Mouse (Mus musculus) stomach, postnatal 0 days (tissue): Measurements from ENCODE around the gene Epo. TPM values are rescaled to one million over a fixed set of nuclear protein-coding genes. Genes with fewer than 3 reads are reported as not detected.
A peak's percentile ranks its signal among the peaks of the same experiment; 100 is the strongest.

Experiments used
- ATAC-seq: fragments of 200-750 bp; cut with Nextera tagmentation; 2 replicates; pipeline ENCODE4 v1.8.0; 2017; ENCODE audit not compliant: low FRiP score, low TSS enrichment
- DNase-seq: peaks from one replicate; pipeline ENCODE4 v3.0.0-alpha.2; 2016; ENCODE audit warnings: low spot score
- H3K27ac ChIP-seq: fragments of 300-500 bp; sonication (generic); replicated peaks from 2 replicates; pipeline ENCODE4 v1.5.1; 2014; ENCODE audit warnings: mild to moderate bottlenecking, control low read depth
- H3K27me3 ChIP-seq: fragments of 300-500 bp; sonication (generic); 2 replicates; pipeline ENCODE4 v1.6.1; 2014; ENCODE audit warnings: low read length; ENCODE audit not compliant: control insufficient read depth, insufficient read depth
- H3K36me3 ChIP-seq: fragments of 300-500 bp; sonication (generic); 2 replicates; pipeline ENCODE4 v1.6.1; 2014; ENCODE audit warnings: low read length, mixed read lengths; ENCODE audit not compliant: control insufficient read depth, insufficient read depth
- H3K4me1 ChIP-seq: fragments of 300-500 bp; sonication (generic); replicated peaks from 2 replicates; pipeline ENCODE4 v1.6.1; 2014; ENCODE audit warnings: antibody characterized with exemption; ENCODE audit not compliant: control insufficient read depth, insufficient read depth
- H3K4me2 ChIP-seq: fragments of 300-500 bp; sonication (generic); replicated peaks from 2 replicates; pipeline ENCODE4 v1.6.1; 2014; ENCODE audit warnings: low read depth, mild to moderate bottlenecking, control low read depth, moderate library complexity
- H3K4me3 ChIP-seq: fragments of 300-500 bp; sonication (generic); 2 replicates; pipeline ENCODE4 v1.5.1; 2014; ENCODE audit warnings: low read depth, low read length, control low read depth
- H3K9ac ChIP-seq: fragments of 300-500 bp; sonication (generic); 2 replicates; pipeline ENCODE4 v1.6.1; 2014; ENCODE audit warnings: mild to moderate bottlenecking, low read length, control low read depth, mixed read lengths
- H3K9me3 ChIP-seq: fragments of 300-500 bp; sonication (generic); 2 replicates; pipeline ENCODE4 v1.6.1; 2016; ENCODE audit warnings: low read length; ENCODE audit not compliant: control insufficient read depth
- CTCF ChIP-seq: IDR thresholded peaks from 2 replicates; pipeline ENCODE4 v1.5.1; 2016; ENCODE audit warnings: antibody characterized with exemption, low read depth, mild to moderate bottlenecking, moderate library complexity
- EP300 ChIP-seq: optimal IDR thresholded peaks from 2 replicates; pipeline ENCODE3; 2016; ENCODE audit warnings: antibody characterized with exemption
- WGBS: fragments of 180-500 bp; shearing (Covaris S2); extraction: QIAGEN DNeasy Blood & Tissue Kit; methylation state at CpG from one replicate; pipeline ENCODE4 v1.1.7; 2014; 5-methylcytosine and 5-hydroxymethylcytosine counted together
- polyA plus RNA-seq: library from polyadenylated mRNA; unstranded; fragments of >200 nt; fragmentation: Nextera tagmentation; extraction: Ambion mirVana; gene quantifications from 2 replicates; pipeline ENCODE4 v1.2.1, GENCODE M21; 2015

Gene Epo
- polyA plus RNA-seq, 1 experiment from 2014 or later: not detected

- Histone ChIP-seq H3K4me2 (no peak overlapping the region), H3K4me1 (no peaks in the 10 kb centered on the region), H3K9ac (no peak overlapping the region), H3K36me3 (no peaks in the 10 kb centered on the region), H3K27ac (0 out of 2 replicates have a peak overlapping the region, but pooled peaks have one; percentile 18), H3K9me3 (no peaks in the 10 kb centered on the region), H3K27me3 (no peaks in the 10 kb centered on the region), H3K4me3 (no peak overlapping the region)
- ATAC-seq: peak; percentile 70
- peak; percentile 46 for DNase-seq
- WGBS: 48% methylated on average over 5 of the region's 5 CpGs
- TF ChIP-seq CTCF: no peak
- TF ChIP-seq EP300: no peak
Observed at GRCm38 (mm10) chr5:137472252-137472904, 60.7 kb downstream of the Epo start.

- DNase-seq (no peak), ATAC-seq (no peak)
- WGBS: 92% methylated on average over 6 of the region's 6 CpGs
- TF ChIP-seq EP300: no peak
- TF ChIP-seq CTCF: no peak
- H3K4me1 ChIP-seq: no peaks in the 10 kb centered on the region
- H3K27ac ChIP-seq: no peak overlapping the region
- H3K27me3 ChIP-seq: no peaks in the 10 kb centered on the region
- H3K4me2 ChIP-seq: no peak overlapping the region
- no peak overlapping the region for H3K9ac ChIP-seq
- H3K4me3 ChIP-seq: no peak overlapping the region
- no peaks in the 10 kb centered on the region for H3K9me3 ChIP-seq
- no peaks in the 10 kb centered on the region for H3K36me3 ChIP-seq
Observed at GRCm38 (mm10) chr5:137466946-137467345, 66.1 kb downstream of the Epo start.

- 38% methylated on average over 3 of the region's 3 CpGs for WGBS
- no peak overlapping the region for H3K4me2 ChIP-seq
- H3K27me3 ChIP-seq: no peaks in the 10 kb centered on the region
- H3K9me3 ChIP-seq: no peaks in the 10 kb centered on the region
- H3K36me3 ChIP-seq: no peaks in the 10 kb centered on the region
- no peaks in the 10 kb centered on the region for H3K4me1 ChIP-seq
- H3K9ac ChIP-seq: no peak overlapping the region
- ATAC-seq: no peak
- TF ChIP-seq CTCF: peak; percentile 69
- no peak for TF ChIP-seq EP300
- no peak for DNase-seq
- no peak overlapping the region for H3K27ac ChIP-seq
- no peak overlapping the region for H3K4me3 ChIP-seq
Observed at GRCm38 (mm10) chr5:137465049-137465448, 68.0 kb downstream of the Epo start.

GRCm38 (mm10) chr5:137455866-137456591 lies 77.0 kb downstream of the Epo start:
- Histone ChIP-seq H3K4me2 (no peak overlapping the region), H3K4me1 (no peaks in the 10 kb centered on the region), H3K9me3 (no peaks in the 10 kb centered on the region), H3K27ac (no peak overlapping the region), H3K4me3 (no peak overlapping the region), H3K36me3 (no peaks in the 10 kb centered on the region), H3K9ac (no peak overlapping the region), H3K27me3 (no peaks in the 10 kb centered on the region)
- ATAC-seq: peak; percentile 95
- 40% methylated on average over 7 of the region's 7 CpGs for WGBS
- DNase-seq: peak; percentile 79
- TF ChIP-seq CTCF (peak; percentile 60), EP300 (no peak)

- DNase-seq (no peak), ATAC-seq (no peak)
- H3K9me3 ChIP-seq: no peaks in the 10 kb centered on the region
- WGBS: 72% methylated on average over 6 of the region's 6 CpGs
- no peak overlapping the region for H3K27ac ChIP-seq
- no peak for TF ChIP-seq EP300
- TF ChIP-seq CTCF: no peak
- H3K4me3 ChIP-seq: no peak overlapping the region
- H3K9ac ChIP-seq: no peak overlapping the region
- no peaks in the 10 kb centered on the region for H3K36me3 ChIP-seq
- H3K4me2 ChIP-seq: no peak overlapping the region
- H3K27me3 ChIP-seq: no peaks in the 10 kb centered on the region
- H3K4me1 ChIP-seq: no peaks in the 10 kb centered on the region
Observed at GRCm38 (mm10) chr5:137455206-137455605, 77.8 kb downstream of the Epo start.

- TF ChIP-seq CTCF: no peak
- TF ChIP-seq EP300: no peak
- no peaks in the 10 kb centered on the region for H3K9me3 ChIP-seq
- no peak overlapping the region for H3K4me2 ChIP-seq
- no peak for DNase-seq
- no peak overlapping the region for H3K27ac ChIP-seq
- H3K36me3 ChIP-seq: no peaks in the 10 kb centered on the region
- no peaks in the 10 kb centered on the region for H3K27me3 ChIP-seq
- no peak for ATAC-seq
- H3K4me1 ChIP-seq: no peaks in the 10 kb centered on the region
- H3K9ac ChIP-seq: no peak overlapping the region
- no peak overlapping the region for H3K4me3 ChIP-seq
Observed at GRCm38 (mm10) chr5:137445536-137445935, 87.5 kb downstream of the Epo start.
